Mouse (Mus musculus) T-helper 2 cell (primary cell): Measurements from ENCODE around the gene Pglyrp2.

ENCODE experiments used
- in situ Hi-C: fragments of 300-600 bp; cut with MboI, MseI; formaldehyde crosslinking; loops from one replicate; pipeline ENCODE4 v1.15.1; 2025; ENCODE audit warnings: high pct_unique_total_duplicates

Gene Pglyrp2

DNA sequence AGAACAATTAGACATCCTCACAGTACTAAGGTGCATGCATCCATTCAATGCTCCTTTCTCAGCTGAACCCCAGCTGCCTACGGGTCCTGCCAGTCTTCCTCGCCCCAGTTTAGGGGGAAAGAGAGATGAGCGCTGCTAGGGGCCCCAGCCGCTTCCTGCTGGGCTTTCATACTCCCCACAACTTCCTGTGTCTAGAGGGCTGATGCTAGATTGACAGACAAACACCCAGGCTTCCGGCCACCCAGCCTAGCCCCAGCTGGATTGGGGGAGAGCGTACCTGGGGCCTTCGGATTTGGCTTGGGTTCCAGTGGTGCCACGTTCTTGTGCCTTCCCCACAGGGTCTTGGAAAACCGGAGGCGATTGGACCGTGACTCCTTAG, 21.2 kb downstream of the Pglyrp2 start:
- in situ Hi-C loops: no loop called here

- in situ Hi-C loops: no loop called here
Observed at GRCm38 (mm10) chr17:32402011-32402778, 21.8 kb downstream of the Pglyrp2 start.

- in situ Hi-C loops: no loop called here
Observed at GRCm38 (mm10) chr17:32396266-32396665, 27.7 kb downstream of the Pglyrp2 start.

DNA sequence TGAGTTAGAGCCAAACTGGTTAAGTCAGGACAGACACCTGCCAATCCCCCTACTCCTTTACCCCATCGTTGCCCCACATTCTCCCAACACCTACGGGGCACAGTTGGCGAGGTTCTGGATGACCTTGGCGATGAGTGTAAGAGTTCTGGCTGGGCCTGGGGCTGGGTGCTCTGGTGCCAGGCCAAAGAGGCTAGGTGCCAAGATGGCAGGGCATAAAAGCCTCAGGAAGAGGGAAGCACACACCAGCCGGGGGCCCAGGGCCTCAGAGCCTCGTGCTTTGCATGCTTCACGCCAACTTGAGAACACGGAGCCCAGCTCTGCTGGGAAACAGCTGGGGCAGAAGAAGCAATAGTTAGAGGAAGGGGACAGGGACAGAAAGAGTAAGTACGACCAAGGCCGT, 30.0 kb downstream of the Pglyrp2 start:
- in situ Hi-C loops: loop anchor here (5.0 kb wide), 1 partner anchor 33 kb away; no protein-coding TSS in a partner anchor

GRCm38 (mm10) chr17:32389101-32389659, 34.8 kb downstream of the Pglyrp2 start, which contains the start of gene Wiz:
TSS of gene Wiz (minus strand) at chr17:32389439.
- in situ Hi-C loops: no loop called here

- in situ Hi-C loops: no loop called here
Observed at GRCm38 (mm10) chr17:32388370-32389100, 35.4 kb downstream of the Pglyrp2 start.

- in situ Hi-C loops: no loop called here
Observed at GRCm38 (mm10) chr17:32387986-32388369, 36.0 kb downstream of the Pglyrp2 start.

GRCm38 (mm10) chr17:32386659-32387432, 37.1 kb downstream of the Pglyrp2 start:
- in situ Hi-C loops: no loop called here

GRCm38 (mm10) chr17:32383661-32384060, 40.3 kb downstream of the Pglyrp2 start:
- in situ Hi-C loops: no loop called here

GRCm38 (mm10) chr17:32382576-32382975, 41.4 kb downstream of the Pglyrp2 start:
- in situ Hi-C loops: no loop called here

DNA sequence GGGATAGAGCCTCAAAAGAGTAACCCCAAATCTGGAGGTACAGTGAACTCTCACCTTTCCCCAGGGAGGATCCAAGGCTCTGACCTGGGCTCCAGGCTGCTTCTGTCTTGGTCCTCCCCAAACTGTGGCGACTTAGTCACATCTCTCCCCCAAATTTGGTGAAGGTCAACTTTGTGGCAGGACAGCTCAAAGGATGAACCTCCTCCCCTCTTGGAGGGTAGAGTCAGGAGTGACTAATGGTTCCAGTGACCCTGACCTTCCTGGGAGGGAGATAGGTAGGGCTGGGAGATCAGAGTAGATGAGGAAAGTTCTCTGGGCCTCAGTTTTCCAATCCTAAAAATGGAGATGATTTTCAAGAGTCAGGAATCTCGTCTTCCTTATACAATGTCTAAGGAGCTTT, 45.2 kb downstream of the Pglyrp2 start:
- in situ Hi-C loops: no loop called here

GRCm38 (mm10) chr17:32377137-32377536, 46.8 kb downstream of the Pglyrp2 start:
- in situ Hi-C loops: no loop called here

DNA sequence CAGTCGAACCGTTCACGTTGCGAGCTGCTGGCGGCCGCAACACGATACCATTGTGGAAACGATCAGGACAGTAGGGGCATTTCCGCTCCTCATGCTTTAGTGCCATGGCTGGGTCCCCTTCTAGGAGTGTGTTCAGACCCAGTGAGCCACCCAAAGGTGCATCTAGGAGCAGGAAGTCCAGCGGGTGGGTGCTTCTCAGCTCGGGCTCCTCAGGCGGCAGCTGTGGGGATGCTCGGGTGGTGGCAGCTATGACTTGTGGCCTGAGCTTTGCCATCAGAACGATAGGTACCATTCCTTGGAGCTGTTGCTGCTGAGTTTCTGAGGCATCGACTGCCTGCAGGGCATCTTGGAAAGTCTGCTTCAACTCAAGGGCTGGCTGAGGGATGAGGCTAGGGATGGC, 47.5 kb downstream of the Pglyrp2 start:
- in situ Hi-C loops: no loop called here

DNA sequence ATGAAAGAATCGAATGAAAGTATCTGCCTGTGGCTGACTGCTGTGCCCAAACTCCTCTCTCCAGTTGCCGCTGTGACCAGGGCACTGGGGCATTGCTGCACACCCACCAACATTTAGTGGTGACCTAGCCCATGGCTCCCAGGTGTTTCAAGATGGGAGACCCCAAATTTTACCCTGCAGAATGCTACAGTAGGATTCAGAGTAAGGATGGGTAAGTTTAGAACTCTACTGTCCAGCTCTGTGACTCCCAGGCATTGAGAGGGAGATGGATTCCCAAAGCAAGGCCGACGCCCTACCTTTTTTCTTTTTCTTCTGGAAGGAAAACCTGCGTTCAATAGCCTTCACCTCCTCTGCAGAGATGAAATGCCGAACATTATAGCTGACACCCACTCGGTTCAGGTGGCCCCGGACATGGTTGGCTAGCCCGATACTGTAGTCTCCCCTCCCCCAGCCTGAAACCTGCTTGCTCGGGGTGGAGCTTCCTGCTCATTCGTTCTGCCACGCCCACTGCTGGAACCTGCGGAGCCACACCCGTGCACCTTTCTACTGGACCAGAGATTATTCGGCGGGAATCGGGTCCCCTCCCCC, 54.9 kb downstream of the Pglyrp2 start:
- in situ Hi-C loops: no loop called here

DNA sequence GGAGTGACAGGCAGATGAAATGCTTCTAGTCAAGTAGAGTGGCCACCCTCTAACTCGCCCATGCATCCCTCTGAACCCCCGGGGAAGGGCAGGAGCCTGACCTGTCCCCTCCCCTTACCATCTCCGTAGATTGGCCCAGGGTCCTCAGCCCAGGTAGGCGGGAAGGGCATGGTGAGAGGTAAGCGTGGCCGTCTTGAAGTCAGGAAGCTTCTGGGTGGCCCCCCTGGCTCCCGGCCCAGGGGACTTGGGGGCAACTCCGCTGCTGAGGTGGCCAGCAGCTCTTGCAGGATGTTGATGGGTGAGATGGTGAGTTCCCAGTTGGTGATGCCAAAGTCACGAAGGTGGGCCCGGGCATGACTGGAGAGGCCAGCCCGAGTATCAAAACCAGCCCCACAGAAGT, 56.3 kb downstream of the Pglyrp2 start:
- in situ Hi-C loops: no loop called here

GRCm38 (mm10) chr17:32365296-32365695, 58.7 kb downstream of the Pglyrp2 start:
- in situ Hi-C loops: no loop called here

DNA sequence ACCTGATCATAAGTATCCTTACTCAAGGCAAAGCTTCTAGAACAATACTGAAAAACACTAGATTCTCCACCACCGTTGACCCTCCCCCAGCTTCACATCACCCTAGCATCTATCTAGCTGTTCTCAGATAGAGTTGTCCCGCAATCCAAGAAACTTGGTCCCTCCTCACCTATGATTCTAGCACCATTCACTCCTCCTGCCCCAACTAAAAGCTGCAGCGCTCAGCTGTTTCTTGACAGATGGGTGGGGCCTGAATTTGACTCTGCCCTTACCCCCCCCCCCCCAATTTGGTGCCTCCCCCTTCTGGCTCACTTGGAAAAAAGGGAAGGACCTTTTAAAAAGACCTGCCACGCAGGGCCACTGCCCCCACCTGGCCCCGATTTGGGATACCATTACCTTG, 59.1 kb downstream of the Pglyrp2 start:
- in situ Hi-C loops: no loop called here

DNA sequence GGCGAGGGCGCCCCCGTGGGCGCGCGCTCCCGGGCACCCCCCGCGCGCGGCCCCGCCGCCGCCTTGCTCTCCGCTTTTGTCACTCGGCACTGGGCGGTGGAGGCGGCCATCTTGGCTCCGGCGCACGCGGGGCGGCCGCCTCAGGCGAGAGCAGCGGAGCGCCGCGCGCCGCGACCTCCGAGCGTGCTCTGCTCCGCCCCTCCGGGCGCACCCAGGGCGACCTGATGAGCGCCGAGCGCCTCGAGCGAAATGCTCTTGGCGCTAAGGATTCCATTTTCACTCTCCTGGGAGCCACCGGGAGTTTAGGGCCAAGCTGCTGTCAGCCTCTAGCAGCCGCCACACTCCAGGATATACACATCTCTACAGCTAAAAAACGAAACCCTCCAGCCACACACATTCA, 59.6 kb downstream of the Pglyrp2 start:
- in situ Hi-C loops: no loop called here

DNA sequence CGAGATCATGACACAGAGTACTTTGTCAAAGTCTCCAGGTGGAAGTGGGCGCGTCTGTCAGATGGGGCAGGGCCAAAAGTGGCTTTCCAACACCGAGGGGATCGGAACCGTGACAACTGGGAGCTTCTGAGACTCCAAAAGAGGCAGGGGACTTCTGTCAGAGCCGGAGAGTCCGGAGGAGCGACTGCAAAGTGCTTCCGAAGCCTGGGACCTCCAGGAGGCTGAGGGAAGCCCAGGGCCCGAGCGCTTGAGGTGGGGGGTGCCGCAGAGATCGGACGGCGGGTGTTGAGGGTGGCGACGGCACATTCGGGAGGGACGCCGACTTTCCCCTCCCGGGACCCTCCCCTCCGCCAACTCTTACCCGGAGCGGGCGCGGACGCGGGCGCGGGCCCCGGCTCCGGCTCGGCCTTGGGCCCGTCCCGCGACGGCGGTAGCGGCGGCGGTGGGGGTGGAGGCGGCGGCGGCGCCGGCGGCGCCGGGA, 60.1 kb downstream of the Pglyrp2 start:
- in situ Hi-C loops: no loop called here

GRCm38 (mm10) chr17:32362686-32363085, 61.3 kb downstream of the Pglyrp2 start:
- in situ Hi-C loops: no loop called here
